Mouse (Mus musculus): ENCODE measurements around the gene Dcaf7. TPM values are rescaled to one million over a fixed set of nuclear protein-coding genes. Genes with fewer than 3 reads are reported as not detected.

Dcaf7 gene
- total and polyA plus RNA-seq, 3 experiments: 71.5 to 93.4 (median 79.5) TPM

DNA sequence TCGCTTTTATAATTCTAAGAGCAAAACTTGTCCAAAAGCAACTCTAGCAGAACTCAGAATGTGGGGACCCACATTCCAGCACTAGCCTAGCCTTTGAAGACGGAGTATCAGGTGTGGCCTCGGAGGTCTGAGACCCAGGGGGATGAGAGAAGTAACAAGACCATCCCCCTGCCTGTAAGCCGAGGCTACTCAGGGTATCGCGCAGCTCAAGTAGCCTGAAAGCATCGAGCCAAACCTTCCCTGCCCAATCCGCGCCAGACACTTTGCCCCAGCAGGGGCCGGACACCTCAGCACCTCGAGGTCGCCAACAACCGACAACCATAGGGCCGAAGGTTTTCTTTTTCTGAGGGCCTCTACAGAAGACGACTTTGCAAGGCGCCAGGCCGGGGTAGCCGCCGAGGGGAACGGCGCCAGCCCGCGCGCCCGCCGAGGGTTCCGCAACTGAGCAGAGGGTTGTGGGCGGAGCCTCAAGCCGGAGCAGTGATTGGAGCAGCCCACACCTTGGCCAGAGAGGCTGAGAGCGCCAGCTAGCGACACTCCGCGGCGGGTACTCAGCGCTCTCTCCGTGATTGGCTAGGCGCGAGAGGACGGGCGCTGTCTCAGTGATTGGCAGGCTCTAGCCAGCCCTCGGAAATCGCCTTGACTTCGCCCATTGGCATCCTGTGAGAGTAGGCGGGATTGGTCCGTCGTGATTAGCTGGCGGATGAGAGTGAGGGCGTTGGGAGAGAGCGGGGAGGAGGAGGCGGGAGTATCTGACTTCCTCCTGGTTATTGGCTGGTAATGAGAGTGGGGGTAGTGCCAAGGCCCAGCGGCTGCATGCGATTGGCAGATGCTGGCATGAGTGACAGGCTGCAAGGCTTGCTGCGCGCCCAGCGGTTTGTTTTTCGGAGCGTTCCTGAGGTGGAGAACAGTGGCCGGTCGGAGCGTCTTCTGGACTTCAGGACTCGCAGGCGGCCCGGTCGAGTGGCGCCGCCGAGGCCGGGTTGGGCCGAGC is 47.3 kb downstream of the Dcaf7 start, which contains the start of gene Map3k3 (continued):
- TF ChIP-seq BHLHE40 (IDR thresholded peaks at IDR 0.05; ENCODE audit: low read depth, low read length) (no peak; the same call in 1 of the 2 replicates), ETS1 (conservative IDR thresholded peaks at IDR 0.05; ENCODE audit: low read depth, low read length) (peak; percentile 22; the same call in 1 of the 2 replicates), POLR2AphosphoS2 (IDR thresholded peaks at IDR 0.05; ENCODE audit: low read depth, low read length) (peak; percentile 99), USF1 (IDR thresholded peaks at IDR 0.05; ENCODE audit: low read depth, low read length) (no peak), TBP (conservative IDR thresholded peaks at IDR 0.05; ENCODE audit: low read depth, low read length) (0 out of 2 replicates have a peak, but pooled peaks have one; percentile 54), E2F4 (IDR thresholded peaks at IDR 0.05; ENCODE audit: insufficient replicate concordance, low read depth, low read length) (peak; percentile 83; the same call in 1 of the 2 replicates), MXI1 (IDR thresholded peaks at IDR 0.05; ENCODE audit: low read depth, low read length) (peak; percentile 89), MAX (IDR thresholded peaks at IDR 0.05; ENCODE audit: low read length) (peak; percentile 69), MYC (IDR thresholded peaks at IDR 0.05; ENCODE audit: low read depth, low read length) (no peak), MEF2A (IDR thresholded peaks at IDR 0.05; ENCODE audit: borderline replicate concordance, low read depth, low read length) (peak; percentile 76; the same call in 1 of the 2 replicates), ZMIZ1 (IDR thresholded peaks at IDR 0.05; ENCODE audit: low read depth, low read length) (peak; percentile 98), GABPA (IDR thresholded peaks at IDR 0.05; ENCODE audit: insufficient replicate concordance, low read depth, low read length) (no peak), CHD2 (IDR thresholded peaks at IDR 0.05; ENCODE audit: low read length) (peak; percentile 97), PAX5 (IDR thresholded peaks at IDR 0.05; ENCODE audit: low read length) (no peak), SIN3A (IDR thresholded peaks at IDR 0.05; ENCODE audit: low read length) (peak; percentile 96)

DNA sequence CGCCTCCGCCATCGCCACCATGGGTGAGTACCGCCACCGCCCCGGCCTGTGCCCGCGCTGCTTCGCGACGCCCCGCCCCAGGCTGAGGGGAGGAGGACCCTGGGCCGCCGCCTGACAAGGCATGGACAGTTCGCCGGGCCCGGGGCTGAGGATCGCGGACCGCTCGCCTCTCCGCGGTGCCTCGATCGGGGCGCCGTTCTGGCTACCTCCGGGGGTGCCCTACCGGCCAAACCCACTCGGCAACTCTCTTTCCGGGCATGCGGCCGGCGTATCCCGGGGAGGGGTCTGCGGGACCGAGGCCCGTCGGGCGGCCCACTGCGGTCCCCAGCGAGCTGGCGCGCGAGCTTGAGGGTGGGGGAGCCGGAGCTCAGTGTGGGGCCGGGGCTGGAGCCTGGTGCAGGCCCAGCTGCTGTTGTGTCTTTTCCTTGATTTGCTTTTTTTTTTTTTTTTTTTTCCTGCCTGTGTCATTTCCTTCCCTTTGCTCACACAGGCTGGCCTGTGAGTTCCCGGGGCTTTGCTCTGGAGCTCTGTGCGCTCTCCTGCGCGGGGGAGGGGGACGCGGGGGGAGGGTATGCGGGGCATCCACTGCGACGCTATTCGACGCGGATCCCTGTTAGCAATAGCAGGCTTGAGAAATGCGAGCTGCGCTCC is 48.4 kb downstream of the Dcaf7 start:
- H3K4me3 ChIP-seq (replicated peaks in 1 of 3; ENCODE audit: low read depth in 2 of 3, low read length in 2 of 3, poor library complexity in 1 of 3): peak overlapping the region; percentile 44 to 91 (median 85)
- H3K27ac ChIP-seq (ENCODE audit: insufficient read depth, low read depth): peak overlapping the region; percentile 74
- H3K4me2 ChIP-seq (ENCODE audit: insufficient read depth, low read depth, poor library complexity, severe bottlenecking): peak overlapping the region; percentile 72
- peaks cover 0 to 3% of the 10 kb centered on the region in 2 experiments for H3K36me3 ChIP-seq (replicated peaks in 1 of 2; ENCODE audit: control insufficient read depth in 1 of 2, insufficient read depth in 1 of 2, low read length in 1 of 2)
- in situ Hi-C loops (cut with MboI; ENCODE audit: low pct_ligation_motif_present, low pct_unique_long_range_greater_than_20kb, low sequenced_read_pairs) (loop anchor here (5.0 kb wide), 1 partner anchor 47 kb away; no protein-coding TSS in a partner anchor), dilution Hi-C loops (cut with MboI; ENCODE audit: extremely low pct_ligation_motif_present, extremely low pct_unique_long_range_greater_than_20kb, low sequenced_read_pairs) (no loop called here)
- TF ChIP-seq MAZ (IDR thresholded peaks at IDR 0.05; ENCODE audit: low read depth, low read length) (peak; percentile 36; the same call in 1 of the 2 replicates), JUND (conservative IDR thresholded peaks at IDR 0.05; ENCODE audit: low read depth, low read length) (no peak), CHD2 (IDR thresholded peaks at IDR 0.05; ENCODE audit: low read length) (peak; percentile 54; the same call in 1 of the 2 replicates), POLR2A (IDR thresholded peaks at IDR 0.05; ENCODE audit: low read depth, low read length) (peak; percentile 55; the same call in 1 of the 2 replicates), NELFE (IDR thresholded peaks at IDR 0.05; ENCODE audit: low read depth, low read length) (no peak), ETS1 (conservative IDR thresholded peaks at IDR 0.05; ENCODE audit: low read depth, low read length) (no peak), JUN (IDR thresholded peaks at IDR 0.05; ENCODE audit: insufficient read depth, low read depth, low read length) (no peak), ZMIZ1 (IDR thresholded peaks at IDR 0.05; ENCODE audit: low read depth, low read length) (no peak), GABPA (IDR thresholded peaks at IDR 0.05; ENCODE audit: insufficient replicate concordance, low read depth, low read length) (no peak), PAX5 (IDR thresholded peaks at IDR 0.05; ENCODE audit: low read length) (no peak), SMC3 (IDR thresholded peaks at IDR 0.05; ENCODE audit: low read depth, low read length) (no peak), TCF12 (IDR thresholded peaks at IDR 0.05; ENCODE audit: low read depth, low read length) (peak; percentile 21; the same call in 1 of the 2 replicates), MXI1 (IDR thresholded peaks at IDR 0.05; ENCODE audit: low read depth, low read length) (peak; percentile 78; the same call in 1 of the 2 replicates), MAFK (IDR thresholded peaks at IDR 0.05; ENCODE audit: insufficient replicate concordance, low read length) (no peak), KAT2A (IDR thresholded peaks at IDR 0.05; ENCODE audit: insufficient replicate concordance, low read length) (no peak), MAX (IDR thresholded peaks at IDR 0.05; ENCODE audit: low read length) (no peak), MYC (IDR thresholded peaks at IDR 0.05; ENCODE audit: low read depth, low read length) (no peak), ZNF384 (IDR thresholded peaks at IDR 0.05; ENCODE audit: low read depth, low read length) (peak; percentile 66; the same call in 1 of the 2 replicates), UBTF (IDR thresholded peaks at IDR 0.05; ENCODE audit: low read depth, low read length) (peak; percentile 97), NRF1 (IDR thresholded peaks at IDR 0.05; ENCODE audit: low read depth, low read length) (no peak), POLR2AphosphoS2 (IDR thresholded peaks at IDR 0.05; ENCODE audit: low read depth, low read length) (no peak), ZC3H11A (IDR thresholded peaks at IDR 0.05; ENCODE audit: low read depth, low read length) (no peak), CTCF (conservative IDR thresholded peaks at IDR 0.05 in 1 of 2, IDR thresholded peaks at IDR 0.05 in 1 of 2; ENCODE audit: low read depth in 2 of 2, low read length in 2 of 2) (no peak), ZKSCAN1 (IDR thresholded peaks at IDR 0.05; ENCODE audit: borderline replicate concordance, low read depth, low read length) (no peak), USF2 (conservative IDR thresholded peaks at IDR 0.05; ENCODE audit: low read depth, low read length) (no peak)
- H3K4me1 ChIP-seq (ENCODE audit: control insufficient read depth in 1 of 2, insufficient read depth in 2 of 2): peaks cover 0 to 19% of the 10 kb centered on the region in 2 experiments; a peak in 2 of 4 replicates
- peaks cover 33% of the 10 kb centered on the region for H3K79me2 ChIP-seq (replicated peaks; ENCODE audit: control insufficient read depth, extremely low read depth, insufficient read depth, poor library complexity, severe bottlenecking)
- H3K27me3 ChIP-seq (replicated peaks): no peaks in the 10 kb centered on the region
- peak; percentile 70 for DNase-seq (ENCODE audit: extremely low read depth)
- no peaks in the 10 kb centered on the region for H3K9me3 ChIP-seq (replicated peaks; ENCODE audit: low read length)
- peak overlapping the region; percentile 83 for H3K9ac ChIP-seq (ENCODE audit: insufficient read depth, low read depth)

All from CH12.LX (cell line).